In the genomic region with DNA sequence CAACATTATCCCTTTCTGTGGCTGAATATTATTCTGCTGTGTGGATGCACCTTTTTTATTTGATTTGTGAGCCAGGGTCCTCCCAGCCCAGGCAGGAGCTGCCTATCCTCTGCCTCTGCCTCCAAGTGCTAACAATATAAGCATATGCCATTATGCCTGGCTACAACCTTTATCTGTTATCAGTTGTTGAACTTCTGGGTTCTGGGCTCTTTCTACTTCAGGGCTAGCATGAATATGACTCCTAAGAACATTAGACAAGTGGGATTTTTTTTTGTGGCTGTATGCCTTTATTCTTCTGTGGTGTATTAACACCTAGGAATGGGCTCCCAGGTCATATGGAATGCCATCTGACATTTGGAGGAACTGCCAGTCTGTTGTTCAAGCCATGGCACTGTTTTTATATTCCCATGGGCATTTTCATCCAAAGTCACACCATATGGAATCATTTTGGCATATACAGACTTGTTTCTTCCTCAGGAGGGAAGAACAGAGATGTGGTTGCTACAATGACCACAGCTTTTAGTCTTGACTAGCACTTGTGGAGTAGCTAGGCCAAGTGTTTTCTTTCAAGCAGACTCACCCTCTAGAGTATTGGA, we compare ENCODE assay signal across 19 mouse cellular contexts.
"Had no signal": no experiment of that assay in that cellular context is flagged by ENCODE, and none has a peak within 500 bp of the region (broad histone marks: within the 10 kb centered on the region; RNA-seq: fewer than 3 reads in every experiment).

No protein-coding gene starts in this region.

- H3K27ac ChIP-seq: liver, embryonic 14.5 days; lung, embryonic 15.5 days; midbrain, embryonic 12.5 days; midbrain, embryonic 15.5 days; neural tube, embryonic 12.5 days; neural tube, embryonic 15.5 days; stomach, postnatal 0 days had no signal

- H3K4me3 ChIP-seq: lung, embryonic 15.5 days; midbrain, embryonic 12.5 days; midbrain, embryonic 15.5 days; neural tube, embryonic 12.5 days; neural tube, embryonic 15.5 days had no signal

- H3K27me3 ChIP-seq: lung, embryonic 15.5 days; midbrain, embryonic 15.5 days; neural tube, embryonic 12.5 days; neural tube, embryonic 15.5 days had no signal

- H3K4me1 ChIP-seq: midbrain, embryonic 15.5 days had no signal

- DNase-seq: kidney, adult 18-20 months; kidney, adult 9 months; kidney, postnatal 14 days; kidney, postnatal 4 days; lung, adult 18-20 months; lung, postnatal 10 days; lung, postnatal 36 days; right cerebral cortex, adult 18-20 months; right cerebral cortex, postnatal 14 days; right cerebral cortex, postnatal 4 days; thymus, adult 2 months; thymus, postnatal 25 days had no signal
